Mouse (Mus musculus) hindbrain, postnatal 0 days (tissue): Measurements from ENCODE around the gene Gabarapl2. TPM values are rescaled to one million over a fixed set of nuclear protein-coding genes. Genes with fewer than 3 reads are reported as not detected.
A peak's percentile ranks its signal among the peaks of the same experiment; 100 is the strongest.

ENCODE experiments used
- ATAC-seq: fragments of 200-750 bp; cut with Nextera tagmentation; 2 replicates; pipeline ENCODE4 v1.8.0; 2017; ENCODE audit warnings: mild to moderate bottlenecking, moderate TSS enrichment, moderate library complexity
- DNase-seq: peaks from one replicate; pipeline ENCODE4 v3.0.0-alpha.2; 2015; ENCODE audit warnings: low spot score
- H3K27ac ChIP-seq: fragments of 300-500 bp; sonication (generic); 2 replicates; pipeline ENCODE4 v1.5.1; 2014; ENCODE audit warnings: mild to moderate bottlenecking
- H3K27me3 ChIP-seq: fragments of 300-500 bp; sonication (generic); 2 replicates; pipeline ENCODE4 v1.6.1; 2014; ENCODE audit warnings: low read length, mixed read lengths; ENCODE audit not compliant: insufficient read depth
- H3K36me3 ChIP-seq: fragments of 300-500 bp; sonication (generic); 2 replicates; pipeline ENCODE4 v1.6.1; 2014; ENCODE audit warnings: low read length, mixed read lengths; ENCODE audit not compliant: insufficient read depth
- H3K4me1 ChIP-seq: fragments of 300-500 bp; sonication (generic); 2 replicates; pipeline ENCODE4 v1.6.1; 2014; ENCODE audit warnings: antibody characterized with exemption, low read length, mixed read lengths; ENCODE audit not compliant: insufficient read depth
- H3K4me2 ChIP-seq: fragments of 300-500 bp; sonication (generic); 2 replicates; pipeline ENCODE4 v1.6.1; 2014; ENCODE audit warnings: low read depth, mild to moderate bottlenecking, low read length, moderate library complexity, mixed read lengths
- H3K4me3 ChIP-seq: fragments of 300-500 bp; sonication (generic); 2 replicates; pipeline ENCODE4 v1.5.1; 2014; ENCODE audit warnings: low read length
- H3K9ac ChIP-seq: fragments of 300-500 bp; sonication (generic); replicated peaks from 2 replicates; pipeline ENCODE4 v1.6.1; 2014; ENCODE audit warnings: mild to moderate bottlenecking, low read length, moderate library complexity, mixed read lengths
- H3K9me3 ChIP-seq: fragments of 300-500 bp; sonication (generic); 2 replicates; pipeline ENCODE4 v1.6.1; 2016; ENCODE audit warnings: low read length, mixed read lengths
- CTCF ChIP-seq: IDR thresholded peaks from 2 replicates; pipeline ENCODE4 v1.5.1; 2016; ENCODE audit warnings: antibody characterized with exemption, control low read depth, low read depth
- WGBS: fragments of 180-500 bp; shearing (Covaris S2); extraction: QIAGEN DNeasy Blood & Tissue Kit; methylation state at CpG from one replicate; pipeline ENCODE4 v1.1.7; 2014; 5-methylcytosine and 5-hydroxymethylcytosine counted together
- polyA plus RNA-seq: library from polyadenylated mRNA; unstranded; fragments of >200 nt; fragmentation: Nextera tagmentation; extraction: Ambion mirVana; gene quantifications from 2 replicates; pipeline ENCODE4 v1.2.1, GENCODE M21; 2015
- total RNA-seq: library from RNA; depleted of rRNA; stranded (reverse); fragments of >200 nt; gene quantifications from 2 replicates; pipeline ENCODE4 v1.2.3, GENCODE M21; 2014

The Gabarapl2 gene
- total and polyA plus RNA-seq, 2 experiments from 2014 or later = 99.4 to 461 TPM

GRCm38 (mm10) chr8:111920971-111921370 is 19.5 kb upstream of the Gabarapl2 start:
- 92% methylated on average over 4 of the region's 4 CpGs for WGBS
- H3K4me3 ChIP-seq = no peak overlapping the region
- H3K27me3 ChIP-seq = no peaks in the 10 kb centered on the region
- no peak overlapping the region for H3K9ac ChIP-seq
- ATAC-seq = no peak
- no peaks in the 10 kb centered on the region for H3K4me1 ChIP-seq
- no peak overlapping the region for H3K4me2 ChIP-seq
- no peak overlapping the region for H3K27ac ChIP-seq
- no peaks in the 10 kb centered on the region for H3K9me3 ChIP-seq
- no peak for TF ChIP-seq CTCF
- no peak for DNase-seq
- peaks cover 13% of the 10 kb centered on the region; the same call in 1 of the 2 replicates for H3K36me3 ChIP-seq

- Histone ChIP-seq H3K9ac (no peak overlapping the region), H3K4me1 (no peaks in the 10 kb centered on the region), H3K36me3 (peaks cover 2% of the 10 kb centered on the region; the same call in 1 of the 2 replicates), H3K27ac (no peak overlapping the region), H3K4me3 (no peak overlapping the region), H3K9me3 (no peaks in the 10 kb centered on the region), H3K4me2 (peak overlapping the region; percentile 29), H3K27me3 (no peaks in the 10 kb centered on the region)
- ATAC-seq (peak; percentile 73), DNase-seq (peak; percentile 77)
- WGBS = 27% methylated on average over 10 of the region's 10 CpGs
- TF ChIP-seq CTCF = peak; percentile 70
Observed at GRCm38 (mm10) chr8:111923383-111923804, 17.1 kb upstream of the Gabarapl2 start.

GRCm38 (mm10) chr8:111924976-111925375 is 15.5 kb upstream of the Gabarapl2 start:
- H3K36me3 ChIP-seq = no peaks in the 10 kb centered on the region
- TF ChIP-seq CTCF = no peak
- WGBS = 87% methylated on average over 7 of the region's 7 CpGs
- no peaks in the 10 kb centered on the region for H3K9me3 ChIP-seq
- H3K27me3 ChIP-seq = no peaks in the 10 kb centered on the region
- ATAC-seq (no peak), DNase-seq (no peak)
- H3K9ac ChIP-seq = no peak overlapping the region
- no peaks in the 10 kb centered on the region for H3K4me1 ChIP-seq
- no peak overlapping the region for H3K27ac ChIP-seq
- H3K4me2 ChIP-seq = no peak overlapping the region
- H3K4me3 ChIP-seq = no peak overlapping the region

- 0 out of 2 replicates have a peak, but pooled peaks cover 5% of the 10 kb centered on the region for H3K36me3 ChIP-seq
- H3K9me3 ChIP-seq = no peaks in the 10 kb centered on the region
- no peak overlapping the region for H3K4me3 ChIP-seq
- DNase-seq = no peak
- no peak for TF ChIP-seq CTCF
- WGBS = 75% methylated on average over 8 of the region's 8 CpGs
- peaks cover 12% of the 10 kb centered on the region for H3K4me1 ChIP-seq
- no peaks in the 10 kb centered on the region for H3K27me3 ChIP-seq
- ATAC-seq = no peak
- H3K27ac ChIP-seq = no peak overlapping the region
- H3K4me2 ChIP-seq = no peak overlapping the region
- H3K9ac ChIP-seq = no peak overlapping the region
Observed at GRCm38 (mm10) chr8:111929648-111930344, 10.7 kb upstream of the Gabarapl2 start.

GRCm38 (mm10) chr8:111931721-111932120 is 8.8 kb upstream of the Gabarapl2 start:
- no peaks in the 10 kb centered on the region for H3K9me3 ChIP-seq
- H3K4me2 ChIP-seq = no peak overlapping the region
- DNase-seq = no peak
- 0 out of 2 replicates have a peak, but pooled peaks cover 5% of the 10 kb centered on the region for H3K36me3 ChIP-seq
- H3K9ac ChIP-seq = no peak overlapping the region
- peaks cover 12% of the 10 kb centered on the region for H3K4me1 ChIP-seq
- H3K27ac ChIP-seq = no peak overlapping the region
- 78% methylated on average over 16 of the region's 16 CpGs for WGBS
- TF ChIP-seq CTCF = no peak
- no peak overlapping the region for H3K4me3 ChIP-seq
- no peak for ATAC-seq
- no peaks in the 10 kb centered on the region for H3K27me3 ChIP-seq

GRCm38 (mm10) chr8:111932580-111933336 is 7.7 kb upstream of the Gabarapl2 start:
- Histone ChIP-seq H3K4me1 (peaks cover 12% of the 10 kb centered on the region), H3K27ac (peak overlapping the region; percentile 82), H3K36me3 (0 out of 2 replicates have a peak, but pooled peaks cover 5% of the 10 kb centered on the region), H3K27me3 (no peaks in the 10 kb centered on the region), H3K9me3 (no peaks in the 10 kb centered on the region), H3K9ac (peak overlapping the region; percentile 78), H3K4me3 (peak overlapping the region; percentile 83), H3K4me2 (peak overlapping the region; percentile 95)
- 25% methylated on average over 19 of the region's 19 CpGs for WGBS
- ATAC-seq (no peak), DNase-seq (peak; percentile 65)
- TF ChIP-seq CTCF = no peak
